Mouse (Mus musculus) ZHBTc4 (cell line): ENCODE data around the gene Cmtr2.

Experiments
- DNase-seq: peaks from one replicate; pipeline ENCODE4 v3.0.0-alpha.2; 2011; ENCODE audit warnings: low read depth, low spot score

Cmtr2 gene

GRCm38 (mm10) chr8:110253986-110254385, 38.5 kb downstream of the Cmtr2 start:
- DNase-seq, result no peak

GRCm38 (mm10) chr8:110265796-110266305, 50.4 kb downstream of the Cmtr2 start:
- DNase-seq, result no peak

GRCm38 (mm10) chr8:110266741-110267140, 51.3 kb downstream of the Cmtr2 start, which contains the start of gene Hydin:
Gene Hydin (plus strand): TSS chr8:110266977.
- peak; percentile 95 for DNase-seq

- no peak for DNase-seq
Observed at GRCm38 (mm10) chr8:110267268-110267667, 51.8 kb downstream of the Cmtr2 start.

GRCm38 (mm10) chr8:110270659-110271058, 55.2 kb downstream of the Cmtr2 start:
- no peak for DNase-seq

GRCm38 (mm10) chr8:110273394-110273793, 57.9 kb downstream of the Cmtr2 start:
- DNase-seq, result no peak
